Comparison of ENCODE assay signal across 18 mouse cellular contexts in the genomic region with DNA sequence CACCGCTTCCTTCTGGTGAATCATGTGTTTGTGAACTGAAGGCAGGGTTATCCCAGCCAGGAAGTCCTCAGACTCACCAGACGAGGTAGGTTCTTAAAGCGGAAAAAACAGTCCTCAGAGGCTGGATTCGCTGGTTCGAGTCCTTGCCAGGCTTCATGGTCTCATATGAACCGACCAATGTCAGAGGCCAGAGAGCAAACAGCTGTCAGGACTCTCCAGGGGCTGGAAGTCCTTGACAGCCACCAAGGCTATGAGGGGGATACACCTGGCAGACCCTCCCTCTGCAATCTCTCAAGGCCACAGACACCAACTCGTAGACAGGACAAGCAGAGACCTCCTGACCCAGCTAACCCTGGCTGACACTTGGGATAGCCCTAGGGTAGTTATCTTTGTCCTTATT. TPM values are rescaled to one million over a fixed set of nuclear protein-coding genes. Genes with fewer than 3 reads are reported as not detected.
DNase-seq lines count a peak whose midpoint lies in the region; ATAC-seq and TF ChIP-seq lines count a peak whose summit lies in the region.
"Had no signal": no experiment of that assay in that cellular context is flagged by ENCODE, and none has a peak within 500 bp of the region (broad histone marks: within the 10 kb centered on the region; RNA-seq: fewer than 3 reads in every experiment).

No protein-coding gene starts in this region.

- H3K9me3 ChIP-seq in kidney, postnatal 0 days (replicated peaks; ENCODE audit: low read length), result no peaks in the 10 kb centered on the region
- 0 out of 2 replicates have a peak, but pooled peaks cover 3% of the 10 kb centered on the region for H3K9me3 ChIP-seq in ES-Bruce4 (replicated peaks; ENCODE audit: control insufficient read depth, insufficient read depth, low read length, poor library complexity, severe bottlenecking)
- no peaks in the 10 kb centered on the region for H3K9me3 ChIP-seq in heart, postnatal 0 days (replicated peaks; ENCODE audit: control insufficient read depth, low read length)
- no peaks in the 10 kb centered on the region for H3K9me3 ChIP-seq in intestine, postnatal 0 days (ENCODE audit: control insufficient read depth)
- H3K9me3 ChIP-seq: embryonic facial prominence, embryonic 12.5 days; limb, embryonic 15.5 days; midbrain, embryonic 15.5 days had no signal

- no peak for TF ChIP-seq CTCF in kidney, postnatal 0 days (IDR thresholded peaks at IDR 0.05; ENCODE audit: low read depth)
- TF ChIP-seq CTCF in ES-Bruce4 (IDR thresholded peaks at IDR 0.05; ENCODE audit: low read depth, low read length), result no peak
- TF ChIP-seq CTCF in heart, postnatal 0 days (IDR thresholded peaks at IDR 0.05; ENCODE audit: low read depth), result no peak
- TF ChIP-seq CTCF in intestine, postnatal 0 days (IDR thresholded peaks at IDR 0.05; ENCODE audit: low read depth), result no peak

- no peaks in the 10 kb centered on the region for H3K27me3 ChIP-seq in kidney, postnatal 0 days (ENCODE audit: insufficient read depth, low read length)
- no peaks in the 10 kb centered on the region for H3K27me3 ChIP-seq in ES-Bruce4 (ENCODE audit: control insufficient read depth, insufficient read depth, low read length, poor library complexity, severe bottlenecking)
- H3K27me3 ChIP-seq in heart, postnatal 0 days (ENCODE audit: control insufficient read depth, insufficient read depth, low read length), result no peaks in the 10 kb centered on the region
- H3K27me3 ChIP-seq in intestine, postnatal 0 days (replicated peaks; ENCODE audit: control insufficient read depth, insufficient read depth, low read length), result no peaks in the 10 kb centered on the region
- H3K27me3 ChIP-seq: embryonic facial prominence, embryonic 12.5 days; limb, embryonic 15.5 days; midbrain, embryonic 15.5 days had no signal

- H3K4me1 ChIP-seq in kidney, postnatal 0 days (replicated peaks; ENCODE audit: insufficient read depth, low read length), result no peaks in the 10 kb centered on the region
- H3K4me1 ChIP-seq in ES-Bruce4 (ENCODE audit: control insufficient read depth, insufficient read depth, low read length), result peaks cover 10% of the 10 kb centered on the region
- H3K4me1 ChIP-seq in heart, postnatal 0 days (ENCODE audit: control insufficient read depth, insufficient read depth), result 0 out of 2 replicates have a peak, but pooled peaks cover 5% of the 10 kb centered on the region
- no peaks in the 10 kb centered on the region for H3K4me1 ChIP-seq in intestine, postnatal 0 days (replicated peaks; ENCODE audit: control insufficient read depth, insufficient read depth, low read length)
- H3K4me1 ChIP-seq: embryonic facial prominence, embryonic 12.5 days; limb, embryonic 15.5 days; midbrain, embryonic 15.5 days had no signal

- H3K9ac ChIP-seq in kidney, postnatal 0 days (ENCODE audit: low read depth, low read length), result no peak overlapping the region
- no peak overlapping the region for H3K9ac ChIP-seq in ES-Bruce4 (ENCODE audit: low read depth, poor library complexity, severe bottlenecking)
- no peak overlapping the region for H3K9ac ChIP-seq in heart, postnatal 0 days (replicated peaks; ENCODE audit: low read depth, low read length)
- no peak overlapping the region for H3K9ac ChIP-seq in intestine, postnatal 0 days (ENCODE audit: low read depth, low read length)
- H3K9ac ChIP-seq: embryonic facial prominence, embryonic 12.5 days; hindbrain, embryonic 14.5 days; limb, embryonic 15.5 days; midbrain, embryonic 15.5 days had no signal

- TF ChIP-seq EP300 in ES-Bruce4 (IDR thresholded peaks at IDR 0.05; ENCODE audit: insufficient read depth, low read depth, low read length), result no peak
- no peak for TF ChIP-seq EP300 in heart, postnatal 0 days (IDR thresholded peaks at IDR 0.05; ENCODE audit: low read depth)

- H3K36me3 ChIP-seq in kidney, postnatal 0 days (ENCODE audit: insufficient read depth, low read length), result no peaks in the 10 kb centered on the region
- H3K36me3 ChIP-seq in ES-Bruce4 (ENCODE audit: control insufficient read depth, insufficient read depth, low read length, poor library complexity, severe bottlenecking), result no peaks in the 10 kb centered on the region
- H3K36me3 ChIP-seq in heart, postnatal 0 days (replicated peaks; ENCODE audit: control insufficient read depth, insufficient read depth, low read length), result no peaks in the 10 kb centered on the region
- no peaks in the 10 kb centered on the region for H3K36me3 ChIP-seq in intestine, postnatal 0 days (ENCODE audit: control insufficient read depth, insufficient read depth)
- H3K36me3 ChIP-seq: embryonic facial prominence, embryonic 12.5 days; limb, embryonic 15.5 days; midbrain, embryonic 15.5 days had no signal

- DNase-seq in kidney, postnatal 0 days (ENCODE audit: low spot score), result no peak
- no peak for DNase-seq in kidney, adult 11 months
- DNase-seq in ZHBTc4 (ENCODE audit: low read depth, low spot score), result peak; percentile 29
- no peak for DNase-seq in heart, postnatal 0 days (ENCODE audit: low spot score)
- no peak for DNase-seq in cerebellum, adult 9-10 months
- DNase-seq: adrenal gland, postnatal 14 days; cerebellum, adult 2 months; right cerebral cortex, postnatal 14 days; thymus, postnatal 14 days had no signal

- WGBS in kidney, postnatal 0 days, result 45% methylated on average over 7 of the region's 7 CpGs
- 45% methylated on average over 7 of the region's 7 CpGs for WGBS in heart, postnatal 0 days
- WGBS in intestine, postnatal 0 days, result 60% methylated on average over 7 of the region's 7 CpGs

- TF ChIP-seq POLR2A in ES-Bruce4 (IDR thresholded peaks at IDR 0.05; ENCODE audit: insufficient read depth, low read length), result no peak

- 0 out of 2 replicates have a peak overlapping the region, but pooled peaks have one; percentile 8 for H3K27ac ChIP-seq in kidney, postnatal 0 days
- peak overlapping the region; percentile 76 for H3K27ac ChIP-seq in ES-Bruce4 (ENCODE audit: insufficient read depth, low read length)
- H3K27ac ChIP-seq in heart, postnatal 0 days (ENCODE audit: low read depth), result peak overlapping the region; percentile 33
- H3K27ac ChIP-seq in intestine, postnatal 0 days (ENCODE audit: low read depth, low read length), result no peak overlapping the region
- H3K27ac ChIP-seq: embryonic facial prominence, embryonic 12.5 days; hindbrain, embryonic 14.5 days; limb, embryonic 15.5 days; midbrain, embryonic 15.5 days had no signal

- H3K4me2 ChIP-seq in kidney, postnatal 0 days (ENCODE audit: low read length), result no peak overlapping the region
- no peak overlapping the region for H3K4me2 ChIP-seq in heart, postnatal 0 days (ENCODE audit: low read depth, low read length)
- H3K4me2 ChIP-seq in intestine, postnatal 0 days (replicated peaks; ENCODE audit: low read depth), result no peak overlapping the region
- H3K4me2 ChIP-seq: embryonic facial prominence, embryonic 12.5 days; hindbrain, embryonic 14.5 days; limb, embryonic 15.5 days; midbrain, embryonic 15.5 days had no signal

- ATAC-seq in kidney, postnatal 0 days (replicated peaks; ENCODE audit: low FRiP score, low read depth), result no peak
- ATAC-seq in heart, postnatal 0 days (ENCODE audit: insufficient read depth, low read depth), result peak; percentile 34
- ATAC-seq in intestine, postnatal 0 days, result no peak
- ATAC-seq: activated CD4-positive, CD25-positive, alpha-beta regulatory T cell, adult 4 months; intestine, embryonic 16.5 days; midbrain, embryonic 15.5 days had no signal

- H3K4me3 ChIP-seq in kidney, postnatal 0 days (replicated peaks; ENCODE audit: low read depth, low read length), result no peak overlapping the region
- peak overlapping the region; percentile 18 for H3K4me3 ChIP-seq in ES-Bruce4 (ENCODE audit: low read depth, low read length)
- H3K4me3 ChIP-seq in heart, postnatal 0 days (ENCODE audit: low read depth, low read length), result no peak overlapping the region
- no peak overlapping the region for H3K4me3 ChIP-seq in intestine, postnatal 0 days (ENCODE audit: low read depth, low read length)
- H3K4me3 ChIP-seq: embryonic facial prominence, embryonic 12.5 days; limb, embryonic 15.5 days; midbrain, embryonic 15.5 days had no signal

RNA-seq across cellular contexts. Expression of gene Csnk2a1, which starts 37.4 kb away (rescaled TPM):
- 77.9 and 83.1 TPM in 2 replicates for polyA plus RNA-seq in kidney, postnatal 0 days (2015; fragmentation: Nextera tagmentation; extraction: Ambion mirVana)
- 258 and 280 TPM in 2 replicates for polyA plus RNA-seq in ES-Bruce4 (2011; ENCODE audit: insufficient read depth, insufficient read length, low read depth, missing spikeins)
- 89.5 TPM in 2 replicates for total RNA-seq in heart, postnatal 0 days (2014; rRNA removed; ENCODE audit: low replicate concordance)
- polyA plus RNA-seq in heart, postnatal 0 days (2015; fragmentation: Nextera tagmentation; extraction: Ambion mirVana), result 74.4 and 80.7 TPM in 2 replicates
- polyA plus RNA-seq in intestine, postnatal 0 days (2015; fragmentation: Nextera tagmentation; extraction: Ambion mirVana), result 74.7 and 83.2 TPM in 2 replicates

RNA-seq across cellular contexts. Expression of gene Tcf15, which starts 45.9 kb away (rescaled TPM):
- polyA plus RNA-seq in kidney, postnatal 0 days (2015; fragmentation: Nextera tagmentation; extraction: Ambion mirVana), result 12.2 and 15.5 TPM in 2 replicates
- polyA plus RNA-seq in ES-Bruce4 (2011; ENCODE audit: insufficient read depth, insufficient read length, low read depth, missing spikeins), result 8.3 and 8.5 TPM in 2 replicates
- total RNA-seq in heart, postnatal 0 days (2014; rRNA removed; ENCODE audit: low replicate concordance), result 32.5 and 36.8 TPM in 2 replicates
- polyA plus RNA-seq in heart, postnatal 0 days (2015; fragmentation: Nextera tagmentation; extraction: Ambion mirVana), result 23.0 and 23.2 TPM in 2 replicates
- 3.2 and 4.5 TPM in 2 replicates for polyA plus RNA-seq in intestine, postnatal 0 days (2015; fragmentation: Nextera tagmentation; extraction: Ambion mirVana)
- total RNA-seq: megakaryocyte, adult 5-6 weeks had no signal
- polyA plus RNA-seq: activated CD4-positive, CD25-positive, alpha-beta regulatory T cell, adult 4 months had no signal
